Mouse (Mus musculus) liver, embryonic 14.5 days (tissue): ENCODE data around the gene Syt8.

Experiments
- CTCF ChIP-seq: IDR thresholded peaks from 2 replicates; pipeline ENCODE4 v1.5.1; 2016; ENCODE audit warnings: antibody characterized with exemption, low read depth, control low read depth
- EP300 ChIP-seq: IDR thresholded peaks from 2 replicates; pipeline ENCODE4 v1.6.1; 2016; ENCODE audit warnings: antibody characterized with exemption, low read depth

GRCm38 (mm10) chr7:142471884-142472570 is 37.4 kb downstream of the Syt8 start:
- TF ChIP-seq CTCF: no peak
- TF ChIP-seq EP300: no peak
